Mouse (Mus musculus) stomach, embryonic 16.5 days (tissue): ENCODE results near the gene Spsb4. TPM values are rescaled to one million over a fixed set of nuclear protein-coding genes. Genes with fewer than 3 reads are reported as not detected.
A peak's percentile ranks its signal among the peaks of the same experiment; 100 is the strongest.

Experiments
- ATAC-seq: fragments of 200-750 bp; cut with Nextera tagmentation; 2 replicates; pipeline ENCODE4 v1.8.0; 2017; ENCODE audit warnings: moderate number of reproducible peaks, moderate TSS enrichment; ENCODE audit not compliant: insufficient read depth, low FRiP score
- H3K27ac ChIP-seq: fragments of 300-500 bp; sonication (generic); 2 replicates; pipeline ENCODE4 v1.5.1; 2014; ENCODE audit warnings: low read length
- H3K27me3 ChIP-seq: fragments of 300-500 bp; sonication (generic); 2 replicates; pipeline ENCODE4 v1.6.1; 2014; ENCODE audit warnings: low read length, control low read depth, mixed read lengths; ENCODE audit not compliant: control insufficient read depth, insufficient read depth
- H3K36me3 ChIP-seq: fragments of 300-500 bp; sonication (generic); 2 replicates; pipeline ENCODE4 v1.6.1; 2014; ENCODE audit warnings: low read length; ENCODE audit not compliant: control insufficient read depth, insufficient read depth
- H3K4me1 ChIP-seq: fragments of 300-500 bp; sonication (generic); 2 replicates; pipeline ENCODE4 v1.6.1; 2014; ENCODE audit warnings: low read length, control low read depth, mixed read lengths; ENCODE audit not compliant: control insufficient read depth, insufficient read depth
- H3K4me2 ChIP-seq: fragments of 300-500 bp; sonication (generic); 2 replicates; pipeline ENCODE4 v1.6.1; 2014; ENCODE audit warnings: low read depth, low read length, mixed read lengths
- H3K4me3 ChIP-seq: fragments of 300-500 bp; sonication (generic); replicated peaks from 2 replicates; pipeline ENCODE4 v1.5.1; 2014; ENCODE audit warnings: mild to moderate bottlenecking, low read length
- H3K9ac ChIP-seq: fragments of 300-500 bp; sonication (generic); 2 replicates; pipeline ENCODE4 v1.6.1; 2014; ENCODE audit warnings: low read length
- H3K9me3 ChIP-seq: fragments of 300-500 bp; sonication (generic); replicated peaks from 2 replicates; pipeline ENCODE4 v1.6.1; 2016; ENCODE audit warnings: low read length, control low read depth; ENCODE audit not compliant: control insufficient read depth
- WGBS: fragments of 180-500 bp; shearing (Covaris S2); extraction: QIAGEN DNeasy Blood & Tissue Kit; methylation state at CpG from one replicate; pipeline ENCODE4 v1.1.7; 2014; 5-methylcytosine and 5-hydroxymethylcytosine counted together
- polyA plus RNA-seq: library from polyadenylated mRNA; unstranded; fragments of >200 nt; fragmentation: Nextera tagmentation; extraction: Ambion mirVana; gene quantifications from 2 replicates; pipeline ENCODE4 v1.2.1, GENCODE M21; 2015

The Spsb4 gene
- 12.1 and 14.2 TPM in 2 replicates for polyA plus RNA-seq

GRCm38 (mm10) chr9:97018677-97019147 is at the start of gene Spsb4:
Spsb4 (minus strand) TSS chr9:97018843.
- under 1% methylated on average over 47 of the region's 47 CpGs for WGBS
- peaks cover 14% of the 10 kb centered on the region for H3K4me1 ChIP-seq

DNA sequence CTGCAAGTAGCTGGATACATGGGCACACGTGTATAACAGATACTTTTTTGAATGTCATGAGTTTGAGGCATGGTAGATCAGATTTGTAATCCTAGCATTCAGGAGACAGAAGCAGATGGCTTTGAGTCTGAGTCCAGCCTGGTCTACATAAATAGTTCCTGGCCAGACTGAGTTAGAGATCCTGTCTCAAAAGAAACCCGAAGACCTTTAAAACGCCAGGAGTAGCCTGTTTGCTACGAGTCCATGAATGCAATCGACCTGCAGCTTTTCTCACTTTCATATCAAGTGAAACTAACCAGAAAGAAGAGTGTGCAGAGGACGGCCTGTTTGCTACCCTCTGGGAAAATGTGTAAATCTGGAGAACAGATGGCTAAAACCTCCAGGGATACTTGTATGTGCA is 49.1 kb upstream of the Spsb4 start:
- Histone ChIP-seq H3K4me3 (no peak overlapping the region), H3K27me3 (no peaks in the 10 kb centered on the region), H3K9ac (no peak overlapping the region), H3K4me2 (no peak overlapping the region), H3K4me1 (no peaks in the 10 kb centered on the region), H3K36me3 (no peaks in the 10 kb centered on the region), H3K27ac (no peak overlapping the region), H3K9me3 (no peaks in the 10 kb centered on the region)
- no peak for ATAC-seq
- 89% methylated on average over 6 of the region's 6 CpGs for WGBS

More at GRCm38 (mm10) chr9:97018677-97019147, at the start of gene Spsb4:
- Histone ChIP-seq H3K9me3 (no peaks in the 10 kb centered on the region), H3K36me3 (no peaks in the 10 kb centered on the region), H3K4me2 (peak within 1 kb of the TSS; percentile 97), H3K27ac (peak within 1 kb of the TSS; percentile 86), H3K27me3 (peaks cover 5% of the 10 kb centered on the region; the same call in 1 of the 2 replicates), H3K4me3 (peak within 1 kb of the TSS; percentile 71), H3K9ac (peak within 1 kb of the TSS; percentile 80)
- peak; percentile 94 for ATAC-seq

DNA sequence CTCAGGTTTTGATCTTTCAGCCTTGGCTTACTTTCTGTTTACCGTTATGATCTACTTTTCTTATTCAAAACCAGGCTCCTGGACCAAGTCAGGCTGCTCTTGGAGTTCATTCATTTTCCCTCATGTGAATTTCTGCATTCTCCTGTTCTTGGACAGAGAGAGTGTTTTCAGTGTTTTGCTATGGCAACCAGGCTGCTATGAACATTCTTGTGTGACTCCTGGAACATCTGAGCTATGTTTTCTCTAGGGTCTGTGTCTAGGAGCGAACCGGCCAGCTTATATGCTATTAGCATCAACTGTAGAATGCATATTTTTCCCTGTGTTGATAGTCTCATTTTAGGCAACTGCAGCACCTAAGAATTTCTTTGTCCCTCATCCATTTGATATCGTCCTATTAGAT is 47.2 kb upstream of the Spsb4 start:
- Histone ChIP-seq H3K27me3 (no peaks in the 10 kb centered on the region), H3K9ac (no peak overlapping the region), H3K4me1 (no peaks in the 10 kb centered on the region), H3K4me2 (no peak overlapping the region), H3K4me3 (no peak overlapping the region), H3K9me3 (no peaks in the 10 kb centered on the region), H3K27ac (no peak overlapping the region), H3K36me3 (no peaks in the 10 kb centered on the region)
- no peak; the same call in 1 of the 2 replicates for ATAC-seq
- WGBS = 49% methylated on average over 4 of the region's 4 CpGs

GRCm38 (mm10) chr9:97065216-97065615 is 46.6 kb upstream of the Spsb4 start:
- H3K4me3 ChIP-seq = no peak overlapping the region
- no peak for ATAC-seq
- H3K27ac ChIP-seq = no peak overlapping the region
- H3K9ac ChIP-seq = no peak overlapping the region
- no peaks in the 10 kb centered on the region for H3K36me3 ChIP-seq
- H3K4me2 ChIP-seq = no peak overlapping the region
- no peaks in the 10 kb centered on the region for H3K9me3 ChIP-seq
- no peaks in the 10 kb centered on the region for H3K27me3 ChIP-seq
- no peaks in the 10 kb centered on the region for H3K4me1 ChIP-seq
- WGBS = 59% methylated on average over 5 of the region's 5 CpGs

- ATAC-seq = no peak
- Histone ChIP-seq H3K27me3 (no peaks in the 10 kb centered on the region), H3K4me1 (no peaks in the 10 kb centered on the region), H3K4me2 (no peak overlapping the region), H3K4me3 (no peak overlapping the region), H3K36me3 (no peaks in the 10 kb centered on the region), H3K9me3 (no peaks in the 10 kb centered on the region), H3K27ac (no peak overlapping the region), H3K9ac (no peak overlapping the region)
- WGBS = 96% methylated on average over 1 of the region's 1 CpGs
Observed at GRCm38 (mm10) chr9:97064161-97064560, 45.5 kb upstream of the Spsb4 start.

- no peak for ATAC-seq
- WGBS = 92% methylated on average over 9 of the region's 9 CpGs
- H3K36me3 ChIP-seq = no peaks in the 10 kb centered on the region
- no peak overlapping the region for H3K4me3 ChIP-seq
- no peaks in the 10 kb centered on the region for H3K9me3 ChIP-seq
- H3K27me3 ChIP-seq = no peaks in the 10 kb centered on the region
- no peaks in the 10 kb centered on the region for H3K4me1 ChIP-seq
- no peak overlapping the region for H3K9ac ChIP-seq
- no peak overlapping the region for H3K27ac ChIP-seq
- no peak overlapping the region for H3K4me2 ChIP-seq
Observed at GRCm38 (mm10) chr9:97061696-97062095, 43.1 kb upstream of the Spsb4 start.

- Histone ChIP-seq H3K27ac (no peak overlapping the region), H3K9ac (peak overlapping the region; percentile 49; the same call in 1 of the 2 replicates), H3K27me3 (no peaks in the 10 kb centered on the region), H3K4me3 (peak overlapping the region; percentile 28), H3K4me1 (no peaks in the 10 kb centered on the region), H3K4me2 (peak overlapping the region; percentile 26), H3K36me3 (no peaks in the 10 kb centered on the region), H3K9me3 (no peaks in the 10 kb centered on the region)
- 31% methylated on average over 18 of the region's 18 CpGs for WGBS
- ATAC-seq = peak; percentile 57; the same call in 1 of the 2 replicates
Observed at GRCm38 (mm10) chr9:97056541-97057338, 38.1 kb upstream of the Spsb4 start.

DNA sequence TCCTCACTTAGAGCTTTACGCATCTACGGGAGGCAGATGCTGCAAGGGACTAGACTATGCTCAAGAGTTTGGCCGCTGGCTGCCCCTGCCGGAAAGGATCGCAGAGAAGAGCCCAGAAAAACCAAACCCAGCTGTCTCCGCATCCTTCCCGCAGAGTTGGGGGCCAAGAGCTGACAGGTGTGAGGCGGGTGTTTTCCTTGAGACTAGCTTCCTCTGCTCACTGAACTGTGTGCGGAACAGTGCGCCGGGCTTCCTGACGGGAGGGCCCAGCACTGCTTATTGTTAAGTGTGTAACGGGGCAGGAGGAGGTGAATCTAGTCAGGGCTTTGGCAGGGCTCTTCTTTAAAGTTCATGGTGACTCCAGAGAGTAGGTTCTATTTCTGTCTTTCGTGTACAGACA is 37.3 kb upstream of the Spsb4 start:
- 56% methylated on average over 14 of the region's 14 CpGs for WGBS
- Histone ChIP-seq H3K4me1 (no peaks in the 10 kb centered on the region), H3K4me3 (no peak overlapping the region), H3K27ac (no peak overlapping the region), H3K4me2 (peak overlapping the region; percentile 26; the same call in 1 of the 2 replicates), H3K27me3 (no peaks in the 10 kb centered on the region), H3K36me3 (no peaks in the 10 kb centered on the region), H3K9me3 (no peaks in the 10 kb centered on the region), H3K9ac (no peak overlapping the region)
- ATAC-seq = peak; percentile 73; the same call in 1 of the 2 replicates

DNA sequence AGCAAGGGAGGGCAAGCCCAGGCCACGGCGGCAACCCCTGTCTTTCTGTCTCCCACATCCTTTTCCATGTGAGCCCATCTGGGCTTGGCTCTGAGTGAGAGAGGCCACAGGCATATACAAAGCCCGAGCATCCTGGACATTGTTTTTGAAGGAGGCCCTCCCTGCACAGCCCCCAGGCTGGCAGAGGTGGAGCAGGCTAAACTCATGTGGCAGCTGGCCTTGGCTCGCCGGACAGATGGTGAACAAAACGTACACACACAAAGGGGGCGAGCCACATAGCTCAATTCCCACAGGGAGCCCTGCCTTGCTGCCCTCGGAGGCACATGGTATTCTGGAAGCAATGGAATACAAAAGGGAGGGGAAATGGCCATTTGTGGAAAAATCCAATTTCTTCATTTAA is 32.5 kb upstream of the Spsb4 start:
- Histone ChIP-seq H3K9me3 (0 out of 2 replicates have a peak, but pooled peaks cover 3% of the 10 kb centered on the region), H3K4me3 (no peak overlapping the region), H3K36me3 (no peaks in the 10 kb centered on the region), H3K27me3 (no peaks in the 10 kb centered on the region), H3K4me1 (no peaks in the 10 kb centered on the region), H3K9ac (no peak overlapping the region), H3K4me2 (no peak overlapping the region), H3K27ac (no peak overlapping the region)
- no peak for ATAC-seq
- WGBS = 53% methylated on average over 8 of the region's 8 CpGs
